Mouse (Mus musculus) hematopoietic stem cell, adult 5-6 weeks (primary cell): ENCODE measurements around the gene Adnp. TPM values are rescaled to one million over a fixed set of nuclear protein-coding genes. Genes with fewer than 3 reads are reported as not detected.
"Not testable (repeated sequence)": the region's sequence is repeated elsewhere in the genome, so short reads cannot be mapped to it uniquely, and the experiment has no call there.

Experiments
- ATAC-seq, 2 experiments: fragments of 125-278 bp in 1 of 2; replicated peaks in 1 of 2; 2 replicates each; pipeline ENCODE4 v1.8.0; 2016 to 2017; ENCODE audit warnings: inconsistent platforms in 2 of 2, mild to moderate bottlenecking in 2 of 2, moderate number of reproducible peaks in 2 of 2, low read depth in 1 of 2, moderate TSS enrichment in 1 of 2; ENCODE audit not compliant: low FRiP score in 2 of 2, poor library complexity in 2 of 2, severe bottlenecking in 2 of 2, insufficient read depth in 1 of 2, low TSS enrichment in 1 of 2
- total RNA-seq: library from RNA; stranded (forward); fragments of 172-1452, 232-1000 nt; gene quantifications from 2 replicates; pipeline ENCODE4 v1.2.3, GENCODE M21; 2017

Gene Adnp
- total RNA-seq, 1 experiment from 2014 or later: 11.3 TPM

- no peak for ATAC-seq
Observed at GRCm38 (mm10) chr2:168166750-168167460, 40.0 kb downstream of the Adnp start.

DNA sequence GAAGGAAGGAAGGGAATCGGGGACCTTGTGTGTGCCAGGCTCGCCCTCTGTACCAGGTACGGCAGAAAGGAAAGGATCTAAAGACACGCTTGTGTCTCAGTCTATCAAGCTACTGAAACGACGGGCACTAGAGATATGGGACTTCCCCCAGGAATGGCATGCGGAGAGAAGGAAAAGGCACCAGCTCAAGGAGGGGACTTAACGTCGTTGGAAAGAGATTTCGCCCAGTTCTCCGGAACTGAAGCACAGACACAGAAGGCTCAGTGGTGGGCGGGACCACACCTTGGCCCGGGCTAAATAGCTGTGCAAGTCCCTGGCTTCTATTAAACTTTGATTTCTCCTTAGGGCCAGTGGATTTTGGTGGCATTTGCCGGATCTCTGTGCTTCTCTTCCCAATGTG, 44.9 kb downstream of the Adnp start:
- ATAC-seq: no peak

DNA sequence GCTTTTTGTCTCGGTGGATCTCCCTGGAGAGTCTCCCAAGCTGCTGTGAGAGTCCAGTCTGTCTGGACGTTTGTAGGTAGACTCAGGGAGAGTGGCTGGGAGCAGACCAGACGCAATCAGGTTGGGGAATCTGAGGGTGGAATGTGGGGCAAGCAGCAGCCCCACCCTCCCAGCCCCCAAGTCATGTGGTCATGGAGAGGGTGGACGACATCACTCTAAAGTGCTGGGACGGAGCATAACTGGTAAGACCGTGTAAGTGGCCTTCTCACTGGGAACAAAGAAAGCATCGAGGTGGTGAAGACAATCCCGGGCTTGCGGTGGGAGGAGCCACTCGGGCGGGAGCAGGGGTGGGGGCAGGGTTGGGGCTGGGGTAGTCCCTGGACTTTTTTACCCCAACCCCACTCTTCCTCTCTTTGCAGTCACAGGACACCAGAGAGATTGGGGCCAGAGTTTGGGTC, 45.4 kb downstream of the Adnp start:
- no peak for ATAC-seq

DNA sequence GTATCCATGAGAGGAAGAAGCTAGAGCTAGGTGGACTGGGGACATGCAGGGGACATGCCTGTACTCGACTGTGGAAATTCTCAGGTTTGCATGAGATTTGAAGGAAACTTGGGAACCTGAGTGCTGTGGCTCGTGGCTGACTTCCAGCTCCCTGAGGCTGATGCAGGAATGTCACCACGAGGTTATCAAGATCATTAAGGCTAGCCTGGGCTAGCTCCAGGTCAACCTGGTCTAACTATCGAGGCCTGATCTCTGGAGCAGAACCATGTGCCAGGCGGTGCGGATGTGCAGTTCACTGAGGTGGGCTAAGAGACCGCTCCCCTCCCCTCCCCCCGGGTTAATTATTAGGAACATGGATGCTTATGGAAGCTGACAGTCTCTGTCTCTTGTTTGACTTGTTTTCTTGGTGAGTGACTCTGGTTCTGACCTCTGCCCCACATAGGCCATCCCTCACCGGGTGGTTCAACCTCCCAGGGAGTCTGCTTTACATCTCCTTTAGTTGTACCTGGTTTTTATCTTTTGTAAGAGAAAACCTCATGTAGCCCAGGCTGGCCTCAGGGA, 46.5 kb downstream of the Adnp start:
- ATAC-seq: no peak

- peak; percentile 33 to 35 for ATAC-seq
Observed at GRCm38 (mm10) chr2:168158911-168159711, 47.8 kb downstream of the Adnp start.

- not testable (repeated sequence) for ATAC-seq
Observed at GRCm38 (mm10) chr2:168157974-168158373, 48.9 kb downstream of the Adnp start.

DNA sequence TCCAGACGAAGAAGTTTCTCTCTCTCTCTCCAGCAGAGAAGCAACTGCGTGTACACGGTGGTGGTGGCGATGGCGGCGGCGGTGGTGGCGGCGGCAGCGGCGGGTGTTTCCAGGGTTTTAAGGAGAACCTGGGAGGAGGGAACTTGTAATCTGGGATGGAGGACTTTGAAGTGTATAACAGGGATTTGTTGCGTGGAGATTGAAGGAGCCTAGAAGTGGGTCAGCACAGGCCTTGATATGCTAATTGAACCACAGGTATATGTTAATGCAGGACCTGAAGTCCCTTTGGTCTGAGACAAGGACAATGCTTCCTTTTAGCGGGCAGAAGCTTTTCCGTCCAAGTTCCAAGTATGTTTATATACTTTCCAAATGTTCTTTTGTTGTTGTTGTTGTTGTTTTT, 50.6 kb downstream of the Adnp start:
- ATAC-seq: no peak

GRCm38 (mm10) chr2:168155666-168156065, 51.2 kb downstream of the Adnp start:
- ATAC-seq: no peak

DNA sequence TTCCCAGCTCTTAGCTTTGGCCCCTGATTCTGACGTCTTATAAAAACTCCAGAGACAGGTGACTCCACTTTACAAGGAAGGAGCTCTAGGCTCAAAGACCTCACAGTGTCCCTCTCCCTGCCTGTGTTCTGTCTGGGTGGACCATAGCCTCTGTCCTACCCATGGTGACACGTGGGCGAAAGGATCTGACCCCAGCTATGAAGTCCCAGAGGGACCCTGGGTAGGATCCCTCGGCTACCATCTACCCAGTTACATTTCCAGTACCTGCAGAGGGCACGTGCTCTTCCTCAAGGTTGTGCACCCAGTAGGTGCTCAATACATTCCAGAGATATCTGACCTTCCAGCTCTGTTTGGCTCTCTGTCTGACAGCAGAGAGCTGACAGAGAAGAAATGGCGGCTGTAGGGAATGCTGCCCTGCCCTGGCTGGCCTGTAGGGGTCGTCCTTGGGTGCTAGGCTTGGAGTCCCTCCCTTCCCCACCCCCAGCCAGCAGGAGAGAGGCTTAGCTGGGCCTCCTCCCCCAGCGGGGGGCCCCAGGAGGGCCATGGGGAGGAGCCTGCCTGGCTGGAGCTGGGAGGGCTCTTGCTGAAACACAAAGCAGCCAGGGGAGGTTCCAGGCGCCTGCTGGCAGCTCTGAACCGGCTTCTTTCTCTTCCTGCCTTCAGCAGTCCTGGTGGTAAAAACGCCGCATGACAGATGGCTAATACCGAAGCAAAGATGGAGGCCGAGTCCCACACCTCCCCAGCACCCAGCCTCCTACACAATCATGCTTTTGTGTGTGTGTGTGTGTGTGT, 52.6 kb downstream of the Adnp start:
- ATAC-seq: peak; percentile 95 to 96

- 0 out of 4 replicates have a peak, but pooled peaks of 1 of the 2 experiments have one; percentile 2 for ATAC-seq
Observed at GRCm38 (mm10) chr2:168149241-168149640, 57.7 kb downstream of the Adnp start.

GRCm38 (mm10) chr2:168147722-168148432, 59.0 kb downstream of the Adnp start:
- peak in 1 of 2 experiments; percentile 14; a peak in 1 of 4 replicates for ATAC-seq

DNA sequence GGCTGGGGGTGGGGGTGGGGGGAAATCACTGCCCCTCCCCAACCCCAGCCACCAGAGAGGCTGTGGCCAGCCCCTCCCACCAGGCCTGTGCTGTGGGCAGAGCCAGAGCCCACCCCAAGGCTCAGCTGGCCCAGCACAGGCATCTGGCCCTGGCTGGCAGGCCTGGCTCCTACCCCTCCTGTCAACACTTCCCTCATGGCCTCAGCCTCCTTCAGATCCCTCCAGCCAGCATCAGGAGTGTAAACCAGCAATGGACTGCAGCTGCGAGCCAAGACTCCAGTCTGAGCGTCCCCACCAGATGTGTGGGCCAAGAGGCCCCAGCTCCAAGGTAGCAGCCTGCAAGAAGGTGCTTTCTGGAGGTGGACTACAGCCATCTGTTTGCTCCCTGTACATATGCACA, 61.5 kb downstream of the Adnp start:
- ATAC-seq: no peak

- no peak for ATAC-seq
Observed at GRCm38 (mm10) chr2:168143794-168144193, 63.1 kb downstream of the Adnp start.

GRCm38 (mm10) chr2:168137161-168137560, 69.8 kb downstream of the Adnp start:
- no peak for ATAC-seq
